Mouse (Mus musculus) kidney, postnatal 0 days (tissue): ENCODE measurements around the gene Casp7. TPM values are rescaled to one million over a fixed set of nuclear protein-coding genes. Genes with fewer than 3 reads are reported as not detected.
"Not testable (repeated sequence)": the region's sequence is repeated elsewhere in the genome, so short reads cannot be mapped to it uniquely, and the experiment has no call there.

Experiments used
- ATAC-seq: fragments of 200-750 bp; cut with Nextera tagmentation; replicated peaks from 2 replicates; pipeline ENCODE4 v1.8.0; 2017; ENCODE audit warnings: low read depth, moderate number of reproducible peaks, moderate TSS enrichment, moderate library complexity; ENCODE audit not compliant: low FRiP score
- DNase-seq: peaks from one replicate; pipeline ENCODE4 v3.0.0-alpha.2; 2016; ENCODE audit warnings: low spot score
- H3K27ac ChIP-seq: fragments of 300-500 bp; sonication (generic); 2 replicates; pipeline ENCODE4 v1.5.1; 2014; ENCODE audit warnings: mild to moderate bottlenecking
- H3K27me3 ChIP-seq: fragments of 300-500 bp; sonication (generic); 2 replicates; pipeline ENCODE4 v1.6.1; 2014; ENCODE audit warnings: low read length, mixed read lengths; ENCODE audit not compliant: insufficient read depth
- H3K36me3 ChIP-seq: fragments of 300-500 bp; sonication (generic); 2 replicates; pipeline ENCODE4 v1.6.1; 2014; ENCODE audit warnings: low read length, mixed read lengths; ENCODE audit not compliant: insufficient read depth
- H3K4me1 ChIP-seq: fragments of 300-500 bp; sonication (generic); replicated peaks from 2 replicates; pipeline ENCODE4 v1.6.1; 2014; ENCODE audit warnings: antibody characterized with exemption, low read length, mixed read lengths; ENCODE audit not compliant: insufficient read depth
- H3K4me2 ChIP-seq: fragments of 300-500 bp; sonication (generic); 2 replicates; pipeline ENCODE4 v1.6.1; 2014; ENCODE audit warnings: mild to moderate bottlenecking, low read length, moderate library complexity, mixed read lengths
- H3K4me3 ChIP-seq: fragments of 300-500 bp; sonication (generic); replicated peaks from 2 replicates; pipeline ENCODE4 v1.5.1; 2014; ENCODE audit warnings: low read depth, low read length
- H3K9ac ChIP-seq: fragments of 300-500 bp; sonication (generic); 2 replicates; pipeline ENCODE4 v1.6.1; 2014; ENCODE audit warnings: low read depth, low read length
- H3K9me3 ChIP-seq: fragments of 300-500 bp; sonication (generic); replicated peaks from 2 replicates; pipeline ENCODE4 v1.6.1; 2016; ENCODE audit warnings: low read length, inconsistent platforms, mixed read lengths
- CTCF ChIP-seq: IDR thresholded peaks from 2 replicates; pipeline ENCODE4 v1.5.1; 2016; ENCODE audit warnings: antibody characterized with exemption, low read depth, mild to moderate bottlenecking, moderate library complexity
- WGBS: fragments of 180-500 bp; shearing (Covaris S2); extraction: QIAGEN DNeasy Blood & Tissue Kit; methylation state at CpG from one replicate; pipeline ENCODE4 v1.1.7; 2014; 5-methylcytosine and 5-hydroxymethylcytosine counted together
- polyA plus RNA-seq: library from polyadenylated mRNA; unstranded; fragments of >200 nt; fragmentation: Nextera tagmentation; extraction: Ambion mirVana; gene quantifications from 2 replicates; pipeline ENCODE4 v1.2.1, GENCODE M21; 2015

Casp7 gene
- 24.2 and 28.6 TPM in 2 replicates for polyA plus RNA-seq

DNA sequence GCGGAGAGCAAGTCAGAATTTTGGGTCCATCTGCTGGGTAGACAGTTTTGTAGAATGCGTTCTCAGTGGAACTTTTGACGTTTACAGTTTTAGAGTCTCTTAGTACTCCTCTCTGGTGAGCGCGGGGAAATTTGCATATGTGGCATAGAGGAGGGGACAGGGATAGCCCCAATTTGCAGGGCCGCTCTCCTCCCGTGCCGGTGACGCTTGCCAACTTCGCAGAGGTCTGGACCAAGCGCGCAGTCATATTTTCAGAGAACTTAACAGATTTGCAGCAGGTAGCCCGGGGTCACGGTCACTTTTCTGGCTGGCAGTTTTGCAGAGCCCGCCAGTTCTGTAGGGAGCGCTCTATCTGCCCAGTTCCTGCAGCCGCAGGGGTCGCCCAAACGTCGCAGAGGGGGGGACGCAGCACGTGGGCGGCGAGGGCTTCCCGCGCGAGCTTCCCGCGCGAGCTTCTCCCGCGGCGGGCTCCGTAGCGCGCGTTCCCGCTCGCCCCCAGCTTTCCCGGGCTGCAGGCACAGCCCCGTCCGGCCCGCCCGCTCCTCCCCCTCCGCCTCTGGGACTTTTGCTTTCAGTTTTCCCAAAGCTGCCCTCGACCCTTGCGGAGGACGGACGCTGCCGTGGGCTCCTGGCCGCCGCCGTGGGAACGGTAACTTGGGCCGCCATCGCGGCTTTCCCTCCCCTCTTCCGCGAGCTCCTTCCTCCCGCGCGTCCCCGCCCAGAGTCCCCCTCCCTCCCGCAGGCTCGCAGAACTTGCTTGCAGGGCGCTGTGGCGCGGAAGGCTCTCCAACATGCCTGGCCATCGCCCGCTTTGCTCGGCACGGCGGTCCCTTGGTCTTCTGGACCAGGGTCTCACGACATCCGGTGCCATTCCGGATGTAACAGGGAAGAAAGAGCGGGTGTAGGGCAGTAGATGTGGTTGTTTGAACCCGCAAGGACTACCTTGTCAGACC, at the start of gene Casp7:
TSS of gene Casp7 (plus strand) at position 461 of the 953 bp plus-strand sequence.
- H3K27me3 ChIP-seq, result no peaks in the 10 kb centered on the region
- ATAC-seq (peak; percentile 66), DNase-seq (peak; percentile 81)
- TF ChIP-seq CTCF, result no peak; the same call in 1 of the 2 replicates
- H3K9ac ChIP-seq, result peak within 1 kb of the TSS; percentile 74
- peak within 1 kb of the TSS; percentile 60 for H3K4me3 ChIP-seq
- peak within 1 kb of the TSS; percentile 89 for H3K4me2 ChIP-seq
- peak within 1 kb of the TSS; percentile 91 for H3K27ac ChIP-seq
- 0 out of 2 replicates have a peak, but pooled peaks cover 9% of the 10 kb centered on the region for H3K4me1 ChIP-seq
- under 1% methylated on average over 74 of the region's 78 CpGs for WGBS
- no peaks in the 10 kb centered on the region for H3K9me3 ChIP-seq
- no peaks in the 10 kb centered on the region for H3K36me3 ChIP-seq

DNA sequence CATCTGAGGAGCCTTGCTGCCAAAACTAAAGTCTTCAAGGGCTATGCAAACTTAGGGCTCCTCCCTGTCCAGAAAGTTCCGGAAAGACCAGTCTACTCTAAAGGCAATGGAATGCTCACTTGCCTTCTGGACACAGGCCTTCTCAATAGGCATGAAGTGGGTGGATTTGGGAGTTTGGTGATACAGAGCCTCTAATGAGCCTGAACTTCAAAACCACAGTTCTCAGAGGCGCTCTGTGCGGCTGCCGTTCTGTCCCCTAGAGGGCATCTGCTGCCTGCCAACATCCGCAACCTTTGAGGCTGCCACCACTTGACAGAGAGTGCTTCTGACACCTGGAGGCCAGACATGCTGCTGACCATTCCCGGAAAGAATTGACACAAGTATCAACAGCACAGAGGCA, 47.6 kb upstream of the Casp7 start:
- Histone ChIP-seq H3K36me3 (no peaks in the 10 kb centered on the region), H3K9ac (no peak overlapping the region), H3K4me3 (no peak overlapping the region), H3K27me3 (no peaks in the 10 kb centered on the region), H3K4me1 (no peaks in the 10 kb centered on the region), H3K9me3 (no peaks in the 10 kb centered on the region), H3K27ac (no peak overlapping the region), H3K4me2 (no peak overlapping the region)
- peak; percentile 56 for DNase-seq
- WGBS, result 32% methylated on average over 6 of the region's 6 CpGs
- ATAC-seq, result no peak
- TF ChIP-seq CTCF, result peak; percentile 71

DNA sequence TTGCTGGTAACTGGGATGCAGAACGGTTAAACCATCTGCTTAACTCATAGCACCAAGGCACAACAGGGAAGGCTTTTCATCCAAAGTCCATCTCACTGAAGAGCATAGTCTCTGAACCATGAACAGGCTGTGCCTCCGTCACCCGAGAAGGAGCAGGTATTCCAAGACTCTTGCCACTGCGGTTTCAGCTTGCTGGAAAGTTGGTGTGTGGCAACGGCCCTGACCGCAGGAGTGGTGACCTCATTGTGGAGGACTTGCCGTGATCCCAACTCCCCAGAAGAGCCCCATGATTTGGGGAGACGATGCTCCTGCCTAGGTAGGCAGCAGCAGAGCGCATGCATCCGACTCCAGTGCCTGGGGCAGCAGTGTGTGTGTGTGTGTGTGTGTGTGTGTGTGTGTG, 43.2 kb upstream of the Casp7 start:
- Histone ChIP-seq H3K36me3 (no peaks in the 10 kb centered on the region), H3K4me2 (no peak overlapping the region), H3K9ac (no peak overlapping the region), H3K4me3 (no peak overlapping the region), H3K9me3 (no peaks in the 10 kb centered on the region), H3K27me3 (no peaks in the 10 kb centered on the region), H3K4me1 (no peaks in the 10 kb centered on the region), H3K27ac (no peak overlapping the region)
- no peak for TF ChIP-seq CTCF
- WGBS, result 46% methylated on average over 10 of the region's 10 CpGs
- DNase-seq (peak; percentile 55), ATAC-seq (peak; percentile 44)

DNA sequence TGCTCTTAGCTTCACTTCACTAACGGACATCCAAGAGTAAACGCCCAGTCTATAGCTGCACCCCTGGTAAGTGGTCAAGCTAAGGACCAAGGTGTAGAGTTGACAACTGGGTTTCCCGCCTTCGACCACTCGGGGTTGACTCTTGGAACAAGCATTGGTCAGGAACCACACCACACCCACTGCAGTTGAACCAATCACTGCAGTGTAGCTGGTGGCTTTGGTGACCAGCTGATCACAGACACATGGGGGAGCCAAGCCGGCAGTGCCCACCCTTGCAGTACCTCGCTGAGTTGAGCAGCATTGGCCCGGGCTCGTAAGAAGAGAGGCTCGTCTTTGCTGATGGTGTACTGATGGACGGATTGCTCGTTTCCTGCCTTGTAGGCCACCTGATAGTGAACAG, 41.7 kb upstream of the Casp7 start:
- H3K4me1 ChIP-seq, result no peaks in the 10 kb centered on the region
- no peak overlapping the region for H3K27ac ChIP-seq
- DNase-seq (no peak), ATAC-seq (no peak; the same call in 1 of the 2 replicates)
- no peak overlapping the region for H3K4me2 ChIP-seq
- H3K27me3 ChIP-seq, result no peaks in the 10 kb centered on the region
- no peak overlapping the region for H3K4me3 ChIP-seq
- H3K36me3 ChIP-seq, result no peaks in the 10 kb centered on the region
- 84% methylated on average over 12 of the region's 12 CpGs for WGBS
- no peaks in the 10 kb centered on the region for H3K9me3 ChIP-seq
- H3K9ac ChIP-seq, result no peak overlapping the region
- TF ChIP-seq CTCF, result no peak

DNA sequence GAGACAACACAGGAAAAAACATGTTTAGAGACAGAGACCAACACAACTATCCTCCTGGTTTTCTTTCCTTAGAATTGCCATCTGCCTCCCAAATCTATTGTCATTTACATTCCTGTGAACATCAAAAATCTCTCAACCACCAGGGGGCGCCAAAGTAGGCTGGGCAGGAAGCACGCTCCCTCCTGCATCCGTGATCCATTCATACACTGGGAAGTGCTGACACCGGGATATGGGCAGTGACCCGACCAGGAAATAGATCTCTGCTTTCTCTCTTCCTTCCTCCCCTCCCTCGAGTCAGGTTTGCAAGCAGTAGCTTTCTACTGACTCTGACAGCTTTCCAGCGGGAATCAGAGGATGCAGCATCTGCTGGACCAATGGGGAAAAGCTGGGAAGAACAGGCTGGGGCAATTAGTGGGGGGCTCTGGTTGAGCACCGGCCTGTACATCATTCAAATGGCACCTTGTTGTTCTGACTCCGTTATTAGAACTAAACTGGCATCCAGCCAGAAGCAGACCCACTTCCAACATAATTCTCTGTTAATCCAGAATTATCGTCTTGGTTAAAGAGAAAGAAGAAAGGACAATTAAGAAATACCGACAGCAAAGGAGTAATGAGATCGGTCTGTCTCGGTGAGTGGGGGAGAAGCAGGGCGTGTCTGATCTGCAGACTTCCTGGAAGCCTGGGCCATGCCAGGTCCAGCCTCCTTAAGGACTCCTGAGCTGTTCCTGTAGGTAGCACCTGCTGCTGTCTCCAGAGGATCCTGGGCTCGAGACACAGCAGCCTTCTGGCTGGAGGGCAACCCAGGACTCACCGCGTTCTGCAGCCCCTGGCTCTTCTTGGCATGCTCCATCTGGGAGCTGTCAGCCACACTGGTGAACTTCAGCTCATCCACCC, 40.2 kb upstream of the Casp7 start:
- Histone ChIP-seq H3K4me2 (peak overlapping the region; percentile 25; the same call in 1 of the 2 replicates), H3K36me3 (no peaks in the 10 kb centered on the region), H3K9me3 (no peaks in the 10 kb centered on the region), H3K9ac (no peak overlapping the region), H3K27me3 (no peaks in the 10 kb centered on the region), H3K4me3 (no peak overlapping the region), H3K4me1 (no peaks in the 10 kb centered on the region), H3K27ac (no peak overlapping the region)
- no peak for ATAC-seq
- 29% methylated on average over 17 of the region's 17 CpGs for WGBS
- DNase-seq, result peak; percentile 82
- TF ChIP-seq CTCF, result peak; percentile 92

DNA sequence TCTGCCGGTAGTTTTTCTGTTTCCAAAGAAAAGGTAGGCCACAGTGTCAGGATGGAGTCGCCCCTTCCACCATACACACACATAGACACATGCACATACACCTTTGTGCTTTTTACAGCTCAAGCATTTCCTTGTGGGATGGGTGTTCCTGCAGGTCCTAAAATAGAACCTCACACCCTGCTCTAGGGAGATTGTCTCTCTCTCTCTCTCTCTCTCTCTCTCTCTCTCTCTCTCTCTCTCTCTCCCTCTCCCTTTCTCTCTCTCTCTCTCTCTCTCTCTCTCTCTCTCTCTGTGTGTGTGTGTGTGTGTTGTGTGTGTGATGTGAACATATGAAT, 39.6 kb upstream of the Casp7 start:
- not testable (repeated sequence) for H3K9me3 ChIP-seq, H3K27me3 ChIP-seq, H3K9ac ChIP-seq, H3K27ac ChIP-seq, H3K4me3 ChIP-seq, DNase-seq, H3K4me1 ChIP-seq, ATAC-seq, H3K36me3 ChIP-seq
- WGBS, result 55% methylated on average over 2 of the region's 2 CpGs
- peak overlapping the region; percentile 25; the same call in 1 of the 2 replicates for H3K4me2 ChIP-seq
